ENCODE assay signal across 18 mouse cellular contexts in genomic region chr13:109624772-109625349, GRCm38 (mm10).
DNase-seq lines count a peak whose midpoint lies in the region; ATAC-seq and TF ChIP-seq lines count a peak whose summit lies in the region.
"Had no signal": no experiment of that assay in that cellular context is flagged by ENCODE, and none has a peak within 500 bp of the region (broad histone marks: within the 10 kb centered on the region; RNA-seq: fewer than 3 reads in every experiment).

No protein-coding gene starts in this region.

- H3K9ac ChIP-seq in heart, embryonic 12.5 days = no peak overlapping the region
- no peak overlapping the region for H3K9ac ChIP-seq in heart, embryonic 16.5 days (ENCODE audit: low read length)
- H3K9ac ChIP-seq: forebrain, embryonic 13.5 days; forebrain, postnatal 0 days; hindbrain, embryonic 15.5 days had no signal

- peaks cover 18% of the 10 kb centered on the region for H3K4me1 ChIP-seq in heart, embryonic 12.5 days (replicated peaks)
- H3K4me1 ChIP-seq in heart, embryonic 16.5 days (ENCODE audit: control insufficient read depth, insufficient read depth, low read length) = peaks cover 16% of the 10 kb centered on the region
- H3K4me1 ChIP-seq in E14TG2a.4 (replicated peaks; ENCODE audit: low read depth, low read length) = peaks cover 46% of the 10 kb centered on the region
- H3K4me1 ChIP-seq: embryonic facial prominence, embryonic 10.5 days; forebrain, embryonic 13.5 days had no signal

- WGBS in heart, embryonic 12.5 days = 53% methylated on average over 11 of the region's 11 CpGs
- WGBS in heart, embryonic 16.5 days = 47% methylated on average over 11 of the region's 11 CpGs

- H3K27ac ChIP-seq in heart, embryonic 12.5 days (ENCODE audit: poor library complexity, severe bottlenecking) = peak overlapping the region; percentile 80
- peak overlapping the region; percentile 79 for H3K27ac ChIP-seq in heart, embryonic 16.5 days (ENCODE audit: low read length)
- H3K27ac ChIP-seq: embryonic facial prominence, embryonic 10.5 days; forebrain, embryonic 13.5 days; hindbrain, embryonic 15.5 days had no signal

- no peak for TF ChIP-seq CTCF in E14TG2a.4 (conservative IDR thresholded peaks at IDR 0.05; ENCODE audit: low read length)

- peak; percentile 57 for ATAC-seq in heart, embryonic 12.5 days (ENCODE audit: insufficient number of reproducible peaks, low FRiP score)
- peak; percentile 63 for ATAC-seq in heart, embryonic 16.5 days (replicated peaks; ENCODE audit: extremely low read depth, insufficient read depth, low FRiP score)
- ATAC-seq: forebrain, embryonic 13.5 days; forebrain, postnatal 0 days; intestine, embryonic 16.5 days had no signal

- H3K36me3 ChIP-seq in heart, embryonic 12.5 days = no peaks in the 10 kb centered on the region
- H3K36me3 ChIP-seq in heart, embryonic 16.5 days (ENCODE audit: control insufficient read depth, insufficient read depth) = no peaks in the 10 kb centered on the region
- no peaks in the 10 kb centered on the region for H3K36me3 ChIP-seq in E14TG2a.4 (ENCODE audit: insufficient read depth, low read length)
- H3K36me3 ChIP-seq: embryonic facial prominence, embryonic 10.5 days; G1E; hindbrain, embryonic 15.5 days had no signal

- no peak overlapping the region for H3K4me3 ChIP-seq in heart, embryonic 12.5 days
- no peak overlapping the region for H3K4me3 ChIP-seq in heart, embryonic 16.5 days (ENCODE audit: low read length)
- H3K4me3 ChIP-seq in E14TG2a.4 (replicated peaks; ENCODE audit: low read length) = peak overlapping the region; percentile 13; the same call in 1 of the 2 replicates
- H3K4me3 ChIP-seq: embryonic facial prominence, embryonic 10.5 days; forebrain, embryonic 13.5 days; hindbrain, embryonic 15.5 days had no signal

- no peaks in the 10 kb centered on the region for H3K9me3 ChIP-seq in heart, embryonic 12.5 days (replicated peaks)
- H3K9me3 ChIP-seq in heart, embryonic 16.5 days (replicated peaks; ENCODE audit: control insufficient read depth, low read length) = no peaks in the 10 kb centered on the region
- H3K9me3 ChIP-seq in E14TG2a.4 (ENCODE audit: low read length) = no peaks in the 10 kb centered on the region
- H3K9me3 ChIP-seq: embryonic facial prominence, embryonic 10.5 days; forebrain, embryonic 13.5 days; G1E; hindbrain, embryonic 15.5 days had no signal

- H3K27me3 ChIP-seq in heart, embryonic 12.5 days (replicated peaks) = no peaks in the 10 kb centered on the region
- no peaks in the 10 kb centered on the region for H3K27me3 ChIP-seq in heart, embryonic 16.5 days (ENCODE audit: control insufficient read depth, insufficient read depth, low read length)
- H3K27me3 ChIP-seq in E14TG2a.4 (ENCODE audit: insufficient read depth, low read length) = no peaks in the 10 kb centered on the region
- H3K27me3 ChIP-seq: forebrain, embryonic 13.5 days; hindbrain, embryonic 15.5 days had no signal

- no peak for DNase-seq in heart, adult 9 months (ENCODE audit: low spot score in 2 of 2)
- no peak for DNase-seq in heart, adult 18-20 months
- peak; percentile 56 for DNase-seq in skeletal muscle tissue, adult 2 months (ENCODE audit: low read depth, low spot score)
- DNase-seq: adrenal gland, adult 8-10 months; adrenal gland, postnatal 36 days; cerebellum, adult 2 months; cerebellum, postnatal 10 days; forebrain, postnatal 0 days; gastrocnemius, postnatal 25 days; kidney, adult 2 months had no signal

- no peak overlapping the region; the same call in 1 of the 2 replicates for H3K4me2 ChIP-seq in heart, embryonic 12.5 days
- H3K4me2 ChIP-seq in heart, embryonic 16.5 days (ENCODE audit: low read depth, low read length) = peak overlapping the region; percentile 38
- H3K4me2 ChIP-seq: forebrain, embryonic 13.5 days; hindbrain, embryonic 15.5 days had no signal
